Mouse (Mus musculus): ENCODE data around the gene Cttnbp2nl.

The Cttnbp2nl gene

DNA sequence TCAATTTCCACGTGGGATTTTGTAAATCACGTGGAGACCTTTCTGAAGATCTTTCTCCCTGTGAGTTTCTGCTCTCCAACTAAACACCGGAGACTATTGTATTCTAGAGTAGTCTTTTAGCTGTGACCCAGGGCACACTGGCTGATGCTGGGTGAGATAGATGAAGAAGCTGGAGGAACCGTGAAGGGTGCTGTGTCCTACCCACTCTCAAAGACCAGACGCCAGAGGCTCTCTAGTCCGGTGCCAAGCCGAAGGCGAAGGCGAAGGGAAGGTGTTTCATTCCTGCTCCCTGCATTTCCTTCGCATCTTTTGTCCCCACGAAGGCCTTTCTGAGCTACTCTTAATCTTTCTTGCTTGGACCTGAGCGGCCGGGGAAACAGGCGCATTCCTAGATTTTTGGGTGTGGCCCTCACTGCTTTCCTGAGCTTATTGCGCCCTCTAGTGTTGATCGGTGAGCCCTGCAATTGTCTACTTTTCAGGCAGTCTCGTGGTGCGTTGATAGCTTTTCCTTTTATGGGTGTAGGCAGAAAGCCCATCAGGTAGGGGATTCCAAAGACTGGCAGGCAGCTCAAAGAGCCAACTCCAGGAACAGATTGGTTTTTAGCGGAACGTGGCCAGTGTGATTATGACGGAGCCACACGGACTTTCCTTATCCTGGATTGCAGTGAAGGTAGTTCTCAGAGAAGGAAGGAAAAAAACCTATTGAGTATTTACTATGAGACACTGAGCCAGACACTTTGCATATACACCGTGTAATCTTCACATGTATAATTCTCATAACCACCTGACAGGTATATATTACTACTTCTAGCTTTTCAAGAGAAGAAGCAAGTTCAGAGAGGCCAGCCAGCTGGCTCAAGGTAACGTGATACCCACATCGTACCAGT is 5.9 kb upstream of the Cttnbp2nl start:
- peak; percentile 83 for DNase-seq (ENCODE audit: low spot score)

DNA sequence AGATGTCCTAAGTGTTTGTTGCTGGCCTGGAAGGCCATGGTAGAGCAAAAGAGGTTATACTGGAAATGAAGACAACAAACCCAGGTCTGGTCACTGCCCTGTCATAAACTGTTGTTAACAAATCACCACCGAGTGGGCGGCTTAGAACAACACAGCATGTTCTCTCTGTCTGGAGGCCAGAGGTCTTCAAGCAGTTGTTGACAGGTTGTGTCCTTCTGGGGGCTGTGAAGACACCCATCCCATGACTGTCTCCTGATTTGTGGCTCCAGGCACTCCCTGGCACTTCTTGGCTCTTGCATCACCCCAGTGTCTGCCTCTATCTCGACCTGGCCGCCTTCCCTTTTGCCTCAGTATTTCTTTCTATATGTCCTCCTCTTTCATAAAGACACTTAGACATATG is 2.7 kb upstream of the Cttnbp2nl start:
- no peak for DNase-seq (ENCODE audit: low spot score)

DNA sequence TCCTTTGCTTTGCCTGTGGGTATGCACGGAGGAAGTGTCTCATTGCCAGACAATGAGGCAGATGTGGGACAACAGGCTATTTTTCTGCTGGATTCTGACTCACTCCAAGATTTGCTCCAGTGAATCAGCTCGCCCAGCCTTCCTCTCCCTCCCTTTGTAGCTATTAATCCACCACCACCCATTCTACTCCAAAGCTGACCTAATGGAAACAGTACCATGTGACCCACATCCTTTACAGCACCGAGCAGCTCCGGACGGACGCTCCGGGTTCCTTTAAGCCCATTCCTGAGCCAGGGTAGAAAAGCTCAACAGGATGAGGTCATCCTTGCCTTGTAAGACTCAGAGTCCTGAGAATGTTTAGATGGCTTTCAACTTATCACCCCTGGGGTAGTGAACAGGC is 2.0 kb upstream of the Cttnbp2nl start:
- peak; percentile 74 for DNase-seq (ENCODE audit: low spot score)

DNA sequence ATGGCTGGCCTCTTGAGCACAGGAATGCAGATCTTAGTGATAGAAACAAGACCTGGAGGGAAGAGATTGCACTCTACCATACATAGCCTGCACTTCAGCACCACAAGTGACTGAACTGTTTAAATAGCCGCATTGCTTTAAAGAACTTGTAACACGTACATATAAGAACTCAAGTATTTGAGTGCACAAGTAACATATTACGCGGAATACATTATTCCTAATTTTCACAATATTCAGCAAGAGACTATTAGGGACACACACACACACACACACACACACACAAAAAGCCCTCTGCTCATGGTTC is 704 bp upstream of the Cttnbp2nl start:
- DNase-seq (ENCODE audit: low spot score) = no peak

DNA sequence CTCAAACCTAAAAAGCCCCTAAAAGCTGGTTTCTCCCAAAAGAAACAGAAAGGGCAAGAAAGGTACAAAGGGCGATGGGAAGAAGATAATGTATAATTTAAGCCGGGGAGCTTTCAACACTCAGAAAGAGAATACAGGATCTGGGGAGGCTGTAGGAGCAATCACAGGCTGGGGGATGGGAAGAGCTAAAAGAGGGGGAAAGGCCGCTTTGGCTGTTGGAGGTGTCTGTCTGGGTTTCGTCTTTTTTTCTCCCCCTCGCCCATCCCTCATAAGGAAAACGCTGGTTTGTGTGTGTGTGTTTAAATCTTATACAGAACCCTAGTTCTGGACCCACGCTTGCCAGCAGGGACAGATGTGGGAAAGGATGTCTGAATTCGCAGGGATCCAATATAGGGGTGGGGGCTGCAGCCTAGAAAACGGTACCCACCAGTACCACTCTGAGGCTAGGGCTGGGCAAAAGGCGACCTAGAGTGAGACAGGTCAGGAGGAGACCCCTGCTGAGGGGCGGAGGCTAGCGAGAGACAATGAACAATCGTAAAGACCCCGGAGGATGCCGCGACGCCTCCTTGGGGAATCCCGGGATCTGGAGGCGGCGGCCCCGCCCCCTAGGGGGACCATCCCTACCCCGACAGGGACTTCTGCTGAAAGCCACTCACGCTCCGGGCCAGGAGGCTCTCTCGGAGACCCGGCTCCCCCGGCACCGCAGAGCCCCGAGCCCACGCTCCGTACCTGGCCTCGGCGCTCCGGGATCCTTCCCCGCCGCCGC is 592 bp downstream of the Cttnbp2nl start:
- DNase-seq (ENCODE audit: low spot score) = no peak

DNA sequence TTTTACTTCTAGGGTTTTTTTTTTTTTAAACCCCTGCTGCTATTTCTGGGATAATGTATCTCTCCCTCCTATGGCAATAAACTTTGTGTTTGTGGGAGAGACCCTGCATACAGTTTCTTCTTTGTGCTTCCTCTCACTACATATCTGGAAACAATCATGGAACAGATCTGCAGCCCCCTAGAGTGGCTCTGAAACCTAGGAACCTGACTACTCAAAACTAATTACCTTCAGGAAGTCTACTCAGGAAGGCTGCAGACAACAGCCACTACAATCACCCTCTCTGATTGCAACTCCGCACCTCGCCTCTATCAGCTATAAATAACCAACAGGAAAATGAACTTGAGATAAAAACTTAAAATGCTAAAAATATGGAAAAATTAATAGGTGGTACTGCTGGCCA is 1.8 kb downstream of the Cttnbp2nl start:
- no peak for DNase-seq (ENCODE audit: low spot score)

DNA sequence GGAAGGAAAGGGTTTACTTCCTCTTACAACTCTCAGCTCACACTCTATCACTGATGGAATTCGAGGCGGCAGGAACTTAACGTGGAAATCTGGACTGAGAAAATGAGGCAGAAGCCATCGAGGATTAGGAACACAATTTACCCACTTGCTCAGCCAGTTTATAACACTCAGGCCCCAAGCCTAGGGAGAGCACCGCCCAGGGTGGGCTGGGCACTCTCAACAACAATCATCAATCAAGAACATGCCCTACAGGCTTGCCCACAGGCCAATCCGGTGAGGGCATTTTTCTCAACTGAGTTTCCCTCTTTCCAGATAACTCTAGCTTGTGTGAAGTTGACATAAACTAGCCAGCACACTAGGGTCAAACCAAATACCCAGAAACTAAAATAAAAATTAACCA is 3.1 kb downstream of the Cttnbp2nl start:
- DNase-seq (ENCODE audit: low spot score) = no peak

DNA sequence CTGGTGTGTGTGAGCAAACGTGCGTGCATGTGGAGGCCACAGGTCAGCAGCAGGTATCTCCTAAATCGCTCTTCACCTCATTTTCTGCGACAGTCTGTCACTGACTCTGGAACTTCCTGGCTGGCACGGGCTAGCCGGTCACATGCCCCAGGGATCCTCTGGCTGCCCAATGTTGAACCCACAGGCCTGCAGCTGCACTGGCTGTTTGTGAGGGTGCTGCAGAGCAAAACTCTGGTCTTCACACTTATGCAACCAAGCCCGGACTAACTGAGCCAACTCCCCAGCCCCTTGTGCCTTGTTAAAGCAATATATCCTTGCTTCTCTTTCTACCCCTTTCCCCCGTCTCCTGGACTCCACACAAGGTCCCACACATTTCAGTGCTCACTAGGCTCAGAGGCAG is 5.3 kb downstream of the Cttnbp2nl start:
- DNase-seq (ENCODE audit: low spot score) = no peak

DNA sequence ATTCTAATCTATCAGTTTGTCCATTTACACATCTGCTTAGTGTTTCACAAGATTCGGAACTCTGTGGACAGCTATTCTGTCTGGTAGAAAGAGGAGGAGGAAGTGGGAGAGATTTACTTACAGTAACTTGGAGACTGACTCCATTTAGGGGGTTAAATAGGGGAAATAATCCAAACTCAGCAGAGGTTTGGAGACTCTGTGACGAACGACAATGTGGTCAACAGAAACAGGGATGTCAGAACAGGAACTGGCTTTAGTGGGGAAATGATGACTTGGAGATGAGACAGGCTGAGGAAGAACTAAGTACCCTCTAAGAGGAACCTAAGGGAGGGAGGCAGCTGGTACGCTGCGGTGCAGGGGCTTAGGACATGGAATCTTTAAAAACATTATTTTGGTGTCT is 6.1 kb downstream of the Cttnbp2nl start:
- no peak for DNase-seq (ENCODE audit: low spot score)

DNA sequence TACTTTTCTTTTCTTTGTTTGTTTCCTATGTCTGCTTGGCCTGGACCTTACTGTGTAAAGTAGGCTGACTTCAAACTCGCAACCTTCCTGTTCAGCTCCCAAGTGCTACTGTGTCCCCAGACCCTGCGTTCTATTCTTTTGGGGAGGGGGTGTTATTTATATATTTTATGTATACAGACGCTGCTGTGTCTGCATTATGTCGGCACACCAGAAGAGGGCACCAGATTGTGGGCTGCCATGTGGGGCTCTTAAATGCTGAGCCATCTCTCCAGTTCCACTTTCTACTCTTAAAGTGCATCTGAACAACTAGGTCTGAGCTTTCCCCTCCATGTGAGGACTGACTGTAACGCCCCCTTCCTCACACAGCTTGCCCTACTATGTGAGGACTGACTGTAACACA is 9.2 kb downstream of the Cttnbp2nl start:
- DNase-seq (ENCODE audit: low spot score) = no peak

DNA sequence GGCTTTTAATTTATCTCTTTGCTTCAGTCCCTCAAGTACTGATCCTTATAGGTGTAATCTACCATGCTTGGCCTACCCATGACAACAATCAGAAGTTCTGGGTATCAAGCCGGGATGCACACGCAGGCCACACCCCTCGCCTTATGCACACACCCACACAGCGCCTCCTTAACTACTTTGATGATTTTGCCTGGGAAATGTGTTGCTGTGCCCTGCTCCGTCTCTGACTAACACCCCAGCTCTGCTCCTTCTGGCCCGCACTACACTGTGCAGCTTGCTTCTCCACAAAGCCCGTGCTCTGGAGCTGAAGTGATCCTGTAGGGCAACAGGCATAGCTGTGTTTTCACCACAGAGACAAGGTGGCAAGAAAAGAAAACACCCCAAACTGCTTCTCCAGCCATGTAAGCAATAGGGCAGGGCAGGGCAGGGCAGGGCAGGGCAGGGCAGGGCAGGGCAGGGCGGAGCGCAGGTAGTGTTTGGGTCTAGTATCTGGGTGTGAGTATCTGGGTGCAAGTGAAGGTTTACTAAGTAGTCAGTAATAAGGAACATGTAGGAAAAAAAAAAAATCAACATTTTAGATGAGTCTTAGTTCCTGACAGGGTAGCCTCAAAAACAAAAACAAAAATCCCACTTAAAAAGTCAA is 11.8 kb downstream of the Cttnbp2nl start:
- DNase-seq (ENCODE audit: low spot score) = no peak

DNA sequence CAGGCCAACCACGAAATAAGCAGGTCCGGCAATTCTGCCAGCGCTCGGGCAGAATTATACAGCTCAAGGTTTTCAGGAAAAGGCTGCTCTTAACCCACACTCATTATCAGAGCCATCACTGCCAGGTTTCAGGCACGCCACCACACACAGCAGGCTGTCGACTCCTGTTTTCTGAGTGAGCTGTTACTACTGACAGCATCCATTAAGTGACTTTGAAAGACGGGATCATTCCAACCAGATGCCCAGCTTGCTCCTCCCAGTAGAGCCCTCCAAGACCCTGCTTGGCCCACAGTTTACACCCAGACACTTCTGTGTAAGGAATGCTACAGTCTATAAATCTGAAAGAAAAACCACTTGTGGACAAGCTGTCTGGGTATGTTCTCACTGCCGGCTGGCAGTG is 12.9 kb downstream of the Cttnbp2nl start:
- DNase-seq (ENCODE audit: low spot score) = peak; percentile 70

DNA sequence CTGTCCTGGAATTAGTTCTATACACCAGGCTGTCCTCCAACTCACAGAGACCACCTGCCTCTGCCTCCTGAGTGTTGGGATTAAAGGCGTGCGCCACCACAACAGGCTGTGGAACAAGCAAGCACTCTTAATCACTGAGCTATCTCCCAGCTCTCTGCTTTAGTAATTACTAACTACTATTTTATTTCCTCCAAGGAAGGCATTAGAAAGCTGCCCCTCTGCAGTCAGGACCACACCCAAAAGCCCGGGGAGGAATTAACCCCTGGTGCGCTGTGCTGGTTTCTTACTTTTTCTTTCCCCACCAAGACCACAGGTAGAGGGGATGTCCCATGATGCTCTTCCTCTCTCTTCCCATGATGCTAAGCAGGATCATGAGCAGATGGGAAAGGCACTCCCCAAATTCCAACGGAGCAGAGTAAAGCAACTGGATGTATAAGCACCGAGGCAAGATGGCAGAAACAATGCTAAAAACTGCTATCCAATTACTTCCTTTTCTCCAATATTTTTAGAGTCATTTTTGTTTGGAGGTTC is 15.6 kb downstream of the Cttnbp2nl start:
- no peak for DNase-seq (ENCODE audit: low spot score)

DNA sequence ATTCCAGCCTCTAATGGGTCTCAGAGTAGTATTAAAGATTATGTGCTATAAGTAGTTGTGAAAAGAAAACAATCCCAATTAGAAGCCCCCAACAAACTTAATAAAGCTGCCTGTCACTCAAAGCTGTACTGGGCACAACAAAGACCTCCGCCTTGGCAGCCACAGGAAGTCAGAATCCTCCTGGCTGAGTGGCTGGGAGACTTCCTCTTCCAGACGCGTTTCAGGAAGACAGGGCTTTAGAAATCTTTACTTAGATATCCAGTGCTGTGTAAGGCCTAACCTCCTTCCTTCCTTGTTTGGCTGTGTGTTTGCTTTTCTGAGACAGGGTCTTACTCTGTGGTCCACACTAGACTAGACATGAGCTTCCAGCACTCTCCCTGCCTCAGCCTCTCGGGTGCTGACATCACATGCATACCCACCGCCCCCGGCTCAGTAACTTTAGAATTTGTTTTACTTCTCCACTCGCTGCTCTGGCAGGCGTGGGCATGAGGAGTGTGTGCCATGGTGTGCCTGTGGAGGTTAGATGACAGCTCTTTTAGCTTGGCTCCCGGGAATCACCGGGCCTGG is 16.6 kb downstream of the Cttnbp2nl start:
- no peak for DNase-seq (ENCODE audit: low spot score)

DNA sequence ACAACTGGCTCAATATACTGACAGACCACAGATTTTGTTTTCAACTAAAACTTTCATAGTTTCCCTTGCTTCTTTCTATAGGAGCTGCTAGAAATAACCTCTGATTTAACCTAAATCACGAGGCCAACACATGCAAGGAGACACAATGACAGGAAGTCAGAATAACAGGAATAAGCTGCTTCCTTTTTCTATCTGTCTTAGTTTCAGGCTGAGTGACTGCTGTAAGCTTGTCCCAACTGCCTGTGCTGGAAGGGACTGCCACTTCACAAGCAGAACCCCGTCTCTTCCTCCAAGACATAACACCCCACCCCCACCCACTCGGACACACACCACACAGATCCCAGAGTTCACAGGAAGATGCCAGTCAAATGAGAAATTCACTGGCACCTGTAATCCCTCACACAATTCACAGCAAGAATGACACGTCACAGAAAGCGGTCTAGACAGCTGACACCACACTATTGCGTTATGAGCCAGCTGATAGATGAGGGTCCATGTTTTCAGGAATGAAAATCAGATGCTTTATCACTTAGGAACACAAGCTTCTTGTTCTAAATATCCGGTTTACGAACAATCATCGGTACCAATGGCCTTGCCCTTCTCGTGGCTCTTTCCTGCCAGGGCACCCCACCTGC is 29.5 kb downstream of the Cttnbp2nl start:
- no peak for DNase-seq (ENCODE audit: low spot score)

DNA sequence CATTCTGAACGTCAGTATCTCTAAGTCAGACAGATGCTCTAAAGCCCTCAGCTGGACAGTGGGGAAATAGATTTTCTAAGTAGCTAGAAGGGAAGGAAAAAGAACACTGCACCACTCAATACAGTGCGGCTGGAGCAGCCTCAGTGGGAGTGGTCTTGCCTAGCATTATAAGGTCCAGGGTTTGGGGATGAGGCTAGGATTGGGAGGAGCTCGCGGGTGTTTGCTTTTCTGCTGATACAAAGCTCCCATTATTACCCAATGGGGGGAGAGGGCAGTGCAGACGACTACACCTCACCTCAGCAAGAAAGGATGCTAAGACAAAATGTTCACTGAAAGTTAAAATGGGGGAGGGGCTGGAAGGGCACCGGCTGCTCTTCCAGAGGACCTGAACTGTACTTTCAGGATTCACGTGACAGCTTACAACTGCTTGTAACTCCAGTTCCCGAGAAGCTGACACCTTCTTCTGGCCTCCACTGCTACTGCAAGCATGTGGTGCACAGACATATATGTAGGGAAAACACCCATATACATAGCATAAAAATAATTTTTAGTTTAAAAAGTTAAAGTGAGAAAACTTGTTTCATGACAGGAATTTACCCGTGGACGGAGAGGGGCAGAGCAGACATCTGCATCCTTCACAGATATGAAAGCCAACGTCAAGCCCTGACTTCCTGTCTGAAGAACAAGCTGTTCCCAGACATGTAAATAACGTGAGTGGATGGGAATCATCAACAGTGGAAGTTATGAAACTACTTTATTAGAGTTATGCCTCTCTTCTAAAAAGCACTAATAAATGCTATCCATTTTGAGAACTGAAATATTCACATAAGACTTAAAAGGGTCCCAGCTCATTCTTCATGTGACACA is 32.9 kb downstream of the Cttnbp2nl start:
- no peak for DNase-seq (ENCODE audit: low spot score)

DNA sequence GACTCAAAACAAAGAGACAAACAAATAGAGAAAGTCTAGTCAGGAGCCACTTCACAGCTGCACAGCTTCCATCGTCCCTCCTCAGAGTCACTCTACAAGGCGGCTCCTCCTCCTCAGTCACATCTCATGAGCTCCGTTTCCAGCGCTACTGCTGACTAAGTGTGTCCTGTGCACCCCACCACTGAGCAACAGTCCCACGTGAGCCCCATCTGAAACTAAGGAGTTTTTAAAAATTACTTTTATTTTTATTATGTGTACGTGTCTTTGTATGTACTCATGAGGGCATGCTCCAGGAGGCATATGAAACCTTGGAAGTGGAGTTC is 34.2 kb downstream of the Cttnbp2nl start:
- DNase-seq (ENCODE audit: low spot score) = no peak

DNA sequence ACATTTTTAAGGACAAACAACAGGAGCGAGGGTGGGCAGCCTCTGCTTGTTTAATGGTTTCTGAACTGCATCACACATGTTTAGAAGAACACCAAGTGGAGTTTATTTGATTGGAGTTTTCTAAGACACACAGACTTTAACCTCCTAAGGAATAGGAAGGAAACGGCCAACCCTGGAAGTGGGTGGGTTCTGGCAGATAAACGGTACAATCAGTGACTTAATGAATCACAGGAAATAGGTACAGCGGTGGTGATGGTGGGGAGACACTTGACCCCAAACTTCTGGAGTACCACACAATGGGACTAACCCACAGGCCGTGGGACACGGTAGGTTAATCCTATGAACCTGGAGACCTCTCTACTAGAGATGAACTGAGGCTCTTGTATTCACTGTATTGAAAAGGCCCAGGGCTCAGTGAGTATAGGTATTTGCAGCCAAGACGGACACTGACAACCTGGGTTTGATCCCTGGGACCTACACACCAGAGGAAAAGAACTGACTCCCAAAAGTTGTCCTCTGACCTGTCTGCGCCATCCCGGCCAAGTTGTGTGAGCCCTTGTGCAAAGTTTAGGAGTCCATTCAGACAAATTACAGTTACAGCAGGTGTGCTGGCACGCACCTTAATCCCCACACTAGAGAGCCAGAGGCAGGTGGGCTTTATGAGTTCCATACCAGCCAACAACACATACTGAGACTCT is 34.7 kb downstream of the Cttnbp2nl start:
- no peak for DNase-seq (ENCODE audit: low spot score)

DNA sequence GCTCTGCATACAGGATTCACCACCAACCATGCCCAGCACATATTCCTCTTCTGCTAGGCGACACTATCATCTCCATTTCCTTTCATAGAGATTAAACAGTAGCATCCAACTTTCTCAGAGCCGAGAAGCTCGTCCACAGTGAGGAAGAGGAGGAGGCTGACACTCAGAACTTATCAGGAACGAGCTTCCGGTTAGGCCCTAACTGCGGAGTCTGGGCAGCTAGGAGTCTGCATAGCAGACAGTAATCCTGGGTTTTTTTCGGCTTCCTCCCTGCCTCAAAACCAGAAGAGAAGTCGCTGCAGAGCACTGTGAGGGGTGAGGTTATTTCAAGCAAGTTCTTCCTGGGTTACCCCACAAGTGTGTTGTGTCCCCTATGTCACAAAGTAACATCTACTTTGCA is 35.6 kb downstream of the Cttnbp2nl start:
- no peak for DNase-seq (ENCODE audit: low spot score)

DNA sequence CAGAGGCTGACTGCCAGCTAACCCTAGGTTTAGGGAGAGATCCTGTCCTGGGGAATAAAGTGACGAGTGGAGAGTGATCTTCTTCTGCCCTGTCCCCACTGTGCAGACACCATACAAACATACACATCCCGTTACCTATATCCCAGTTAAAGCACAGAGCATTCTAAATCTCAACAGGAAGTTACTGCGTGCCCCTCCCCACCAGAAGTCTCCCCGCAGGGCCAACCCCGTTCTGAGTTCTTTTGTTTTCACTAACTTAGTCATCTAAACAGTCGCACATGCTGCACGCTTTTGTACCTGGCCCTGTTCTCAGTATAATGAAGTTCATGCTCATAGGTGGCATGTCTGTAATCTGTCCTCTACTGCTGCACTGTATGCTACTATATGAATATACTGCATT is 36.7 kb downstream of the Cttnbp2nl start:
- no peak for DNase-seq (ENCODE audit: low spot score)

DNA sequence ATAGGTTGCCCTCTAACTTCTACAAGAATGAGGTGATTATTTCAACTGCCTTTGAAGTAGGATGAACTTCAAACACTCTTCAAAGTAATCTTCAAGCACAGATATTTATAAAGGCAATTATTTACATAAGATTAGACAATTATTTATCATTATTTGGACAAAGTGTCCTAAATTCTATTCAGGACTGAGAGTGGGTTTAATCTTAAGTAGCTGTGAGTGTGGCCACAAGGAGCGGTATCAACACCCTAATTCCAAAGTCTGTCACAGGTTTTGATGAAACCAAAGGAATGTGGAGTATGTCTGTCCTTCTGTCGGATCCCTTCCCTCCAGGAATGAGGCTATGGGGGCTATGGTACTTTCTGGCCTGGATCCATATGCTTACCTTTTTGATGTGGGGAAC is 38.0 kb downstream of the Cttnbp2nl start:
- no peak for DNase-seq (ENCODE audit: low spot score)

Measured in MN1 (cell line).